ENCODE assay signal across 1 mouse cellular context in the genomic region with DNA sequence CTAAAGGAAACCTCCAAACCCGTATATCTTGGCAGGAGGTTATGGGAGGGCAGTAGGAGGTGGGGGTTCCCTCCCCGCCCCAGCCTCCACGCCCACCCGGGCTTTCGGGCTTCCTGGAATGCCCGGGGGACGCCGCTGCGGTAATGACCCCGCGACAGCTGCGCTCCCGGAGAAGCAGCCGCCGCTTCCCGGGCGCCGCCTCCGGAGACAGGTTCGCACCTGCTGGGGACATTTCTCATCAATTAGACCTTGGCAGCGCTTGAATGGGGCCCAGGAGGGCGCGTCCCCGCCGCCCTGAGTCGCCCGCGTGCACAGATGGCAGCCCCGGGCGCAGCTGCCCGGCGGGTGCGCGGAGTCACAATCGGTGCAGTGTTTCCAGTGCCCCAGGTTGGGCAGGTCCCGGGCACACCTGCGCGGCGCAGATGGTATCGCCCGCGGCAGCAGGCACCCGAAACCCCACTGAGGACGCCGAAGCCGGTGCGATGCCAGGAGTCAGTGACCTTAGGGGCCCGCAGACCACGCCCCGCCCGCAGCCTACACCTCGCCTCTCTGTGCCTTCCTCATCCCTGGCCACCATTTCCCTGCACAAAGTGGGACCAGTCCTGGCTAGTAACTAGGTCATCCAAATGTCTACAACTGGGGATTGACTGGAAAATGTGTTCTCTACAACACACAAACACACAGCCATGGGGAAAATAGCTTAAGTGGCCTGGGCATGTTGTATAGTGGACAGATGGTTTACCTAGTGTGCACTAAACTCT.
TF ChIP-seq lines count a peak whose summit lies in the region.

No protein-coding gene starts in this region.

TF ChIP-seq in C2C12, 6 proteins besides CTCF, POLR2A, EP300 and RAD21 (continued from another document):
- TF ChIP-seq FOSL1 (IDR thresholded peaks at IDR 0.05; ENCODE audit: insufficient read depth, low read length, poor library complexity, severe bottlenecking): no peak
TF ChIP-seq in C2C12: peak in this region for 1.
